Mouse (Mus musculus) bone marrow macrophage, adult 2 months (primary cell): ENCODE measurements around the gene Kalrn.

ENCODE experiments used
- CTCF ChIP-seq: IDR thresholded peaks from 2 replicates; pipeline ENCODE4 v1.5.1; 2012; ENCODE audit warnings: low read depth, mild to moderate bottlenecking, low read length, moderate library complexity
- POLR2A ChIP-seq: IDR thresholded peaks from 2 replicates; pipeline ENCODE4 v1.6.1; 2012; ENCODE audit warnings: mild to moderate bottlenecking, low read depth, low read length, borderline replicate concordance

DNA sequence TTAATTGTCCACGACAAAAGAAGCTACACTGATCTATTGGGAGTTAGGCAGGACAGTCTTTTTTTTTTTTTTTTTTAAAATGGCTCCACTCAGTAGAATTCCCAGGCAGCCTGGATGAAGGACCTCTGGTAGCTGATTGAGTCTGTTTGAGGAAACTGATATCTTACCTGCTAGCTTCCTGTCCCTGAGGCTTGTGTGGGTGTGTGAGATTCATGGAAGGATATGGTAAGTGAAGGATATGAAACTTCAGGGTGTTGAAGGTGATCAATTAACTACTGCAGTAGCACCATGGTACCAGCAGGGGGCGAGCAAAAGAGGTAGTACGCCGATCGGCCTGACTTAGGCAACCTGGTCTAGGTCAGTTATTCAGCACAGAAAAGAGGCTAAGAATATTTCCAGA, 577.3 kb downstream of the Kalrn start:
- TF ChIP-seq POLR2A (no peak), CTCF (peak; percentile 60)
